Mouse (Mus musculus): ENCODE results near the gene Rbfox1.

DNA sequence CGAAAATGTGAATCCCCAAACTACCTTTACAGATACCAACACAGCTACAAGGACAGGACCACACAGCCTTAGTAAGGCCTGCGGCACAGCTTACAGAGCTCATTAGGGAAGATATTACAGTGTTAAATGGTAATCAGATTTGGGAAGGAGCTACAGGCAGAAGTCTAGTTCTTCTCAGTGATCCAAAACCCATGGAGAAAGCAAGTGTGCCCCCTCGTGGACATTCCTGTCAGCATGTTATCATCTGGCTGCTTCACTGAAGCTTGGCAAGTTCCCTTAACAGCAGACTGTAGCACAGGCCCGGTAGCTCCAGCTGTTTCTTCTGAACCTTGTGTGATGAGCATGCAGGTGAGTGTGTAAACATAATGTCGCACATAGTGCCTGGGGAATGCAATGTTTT, 133.5 kb downstream of the Rbfox1 start:
- TF ChIP-seq GATA2 (IDR thresholded peaks at IDR 0.05; ENCODE audit: borderline replicate concordance, low read depth, low read length) (no peak), CTCF (IDR thresholded peaks at IDR 0.05; ENCODE audit: low read depth, low read length) (no peak)
